Mouse (Mus musculus) heart, adult 2 months (tissue): Measurements from ENCODE around the gene Cilp.

Experiments
- CTCF ChIP-seq: fragments of 200-600 bp; IDR thresholded peaks from 2 replicates; pipeline ENCODE4 v1.8.1; 2022; ENCODE audit warnings: antibody characterized with exemption, mild to moderate bottlenecking, moderate library complexity
- EP300 ChIP-seq: fragments of 200-500 bp; IDR thresholded peaks from 2 replicates; pipeline ENCODE4 v1.6.1; 2011; ENCODE audit warnings: low read depth, low read length, control low read depth; ENCODE audit not compliant: insufficient read depth
- POLR2A ChIP-seq: fragments of 200-500 bp; IDR thresholded peaks from 2 replicates; pipeline ENCODE4 v1.6.1; 2011; ENCODE audit warnings: mild to moderate bottlenecking, low read depth, low read length, control low read depth; ENCODE audit not compliant: insufficient read depth

DNA sequence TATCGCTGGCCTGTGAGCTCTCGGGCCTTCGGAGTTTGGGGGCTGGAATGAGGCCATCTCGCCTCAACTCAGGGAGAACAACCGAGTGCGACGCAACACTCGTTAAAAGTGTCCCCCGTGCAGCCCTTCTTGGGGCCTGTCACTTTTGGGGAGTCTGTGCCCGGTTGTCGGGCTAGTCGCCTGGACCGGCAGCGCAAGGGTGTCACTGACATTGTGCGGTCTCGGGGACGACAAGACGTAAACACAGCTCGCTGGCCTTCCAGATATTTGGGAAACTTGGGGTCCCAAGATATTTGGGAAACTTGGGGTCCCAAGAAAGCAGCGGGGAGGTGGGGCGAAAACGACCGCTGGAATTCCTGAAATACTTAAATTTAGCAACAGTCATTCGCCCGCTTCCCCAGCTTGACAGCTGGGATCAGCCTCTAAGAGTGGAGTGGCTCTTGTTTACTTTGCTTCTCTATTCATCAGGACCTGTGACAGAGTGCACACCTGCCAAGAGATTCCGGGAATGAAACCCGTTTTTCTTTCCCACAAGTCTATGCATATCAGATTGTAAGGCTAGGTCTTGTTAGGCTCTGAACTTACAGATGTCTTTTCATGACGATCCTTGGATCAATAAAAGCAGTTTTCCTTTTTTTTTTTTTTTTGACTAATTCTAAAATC, 29.9 kb downstream of the Cilp start:
- TF ChIP-seq CTCF (no peak), EP300 (no peak), POLR2A (no peak)
